Mouse (Mus musculus): Measurements from ENCODE around the gene 2210016L21Rik.

- TF ChIP-seq CTCF (IDR thresholded peaks at IDR 0.05; ENCODE audit: low read depth) (no peak), EP300 (IDR thresholded peaks at IDR 0.05; ENCODE audit: low read depth) (no peak)
These were observed 8.7 kb downstream of the 2210016L21Rik start for GRCm38 (mm10) chr5:114950669-114951068.
